Mouse (Mus musculus) cerebellum, adult 9-10 months (tissue): ENCODE results near the gene Gm8011.
"Not testable (repeated sequence)": the region's sequence is repeated elsewhere in the genome, so short reads cannot be mapped to it uniquely, and the experiment has no call there.

ENCODE experiments used
- DNase-seq: peaks from one replicate; pipeline ENCODE4 v3.0.0; 2022

The Gm8011 gene

DNA sequence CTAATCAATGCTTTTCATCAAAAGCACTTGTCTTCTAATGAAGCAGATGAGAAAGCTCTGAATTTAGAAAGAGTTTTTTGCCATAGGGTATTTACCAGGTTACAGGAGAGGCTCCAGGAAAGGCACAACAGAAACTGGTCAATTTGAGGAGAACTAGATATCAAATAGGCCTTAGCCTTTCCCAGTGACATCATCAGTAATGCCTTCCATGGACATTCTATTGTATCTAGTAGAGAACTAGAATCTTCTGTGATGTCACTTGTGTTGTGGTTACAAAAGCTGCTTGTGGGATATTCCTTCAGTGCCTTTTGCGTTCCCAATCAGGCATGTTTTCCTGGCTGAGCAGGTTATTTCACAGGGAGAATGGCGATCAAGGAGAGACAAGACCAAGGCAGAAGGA, at the start of gene Gm8011:
Gm8011 (plus strand) TSS at position 301 of the 400 bp plus-strand sequence.
- not testable (repeated sequence) for DNase-seq

DNA sequence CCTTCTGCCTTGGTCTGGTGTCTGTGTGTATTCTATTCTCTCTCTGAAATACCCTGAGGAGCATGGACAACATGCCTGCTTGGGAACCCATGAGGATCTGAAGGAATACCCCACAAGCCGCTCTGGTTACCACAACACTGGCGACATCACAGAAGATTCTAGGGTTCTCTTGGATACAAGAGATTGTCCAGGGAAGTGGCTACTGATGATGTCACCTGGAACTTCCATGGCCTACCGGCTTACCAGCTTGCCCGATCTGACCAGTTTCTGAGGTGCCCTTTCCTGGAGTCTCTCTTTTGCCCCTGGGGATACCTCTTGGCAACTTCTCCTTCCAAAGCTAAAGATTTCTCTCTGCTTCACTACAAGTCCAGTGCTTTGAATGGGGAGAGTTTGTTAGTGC, 24.1 kb upstream of the Gm8011 start, which contains the start of gene Gm8005:
Gm8005 (minus strand) TSS at position 101 of the 400 bp plus-strand sequence.
- DNase-seq: not testable (repeated sequence)

DNA sequence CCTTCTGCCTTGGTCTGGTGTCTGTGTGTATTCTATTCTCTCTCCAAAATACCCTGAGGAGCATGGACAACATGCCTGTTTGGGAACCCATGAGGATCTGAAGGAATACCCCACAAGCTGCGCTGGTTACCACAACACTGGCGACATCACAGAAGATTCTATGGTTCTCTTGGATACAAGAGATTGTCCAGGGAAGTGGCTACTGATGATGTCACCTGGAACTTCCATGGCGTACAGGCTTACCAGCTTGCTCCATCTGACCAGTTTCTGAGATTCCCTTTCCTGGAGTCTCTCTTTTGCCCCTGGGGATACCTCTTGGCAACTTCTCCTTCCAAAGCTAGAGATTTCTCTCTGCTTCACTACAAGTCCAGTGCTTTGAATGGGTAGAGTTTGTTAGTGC, 38.6 kb downstream of the Gm8011 start, which contains the start of gene Gm8020:
Gm8020 (minus strand) TSS at position 101 of the 400 bp plus-strand sequence.
- not testable (repeated sequence) for DNase-seq
